Mouse (Mus musculus) left cerebral cortex, adult 18-20 months (tissue): ENCODE results near the gene Sspn. TPM values are rescaled to one million over a fixed set of nuclear protein-coding genes. Genes with fewer than 3 reads are reported as not detected.
A peak's percentile ranks its signal among the peaks of the same experiment; 100 is the strongest.

ENCODE experiments used
- DNase-seq, 2 experiments: peaks; one replicate each; pipeline ENCODE4 v3.0.0; 2021 to 2022; ENCODE audit warnings: low spot score in 2 of 2, mixed read lengths in 1 of 2
- total RNA-seq, 2 experiments: library from RNA; stranded (reverse); gene quantifications; 2 replicates each; pipeline ENCODE4 v1.2.3; 2021

Gene Sspn
- total RNA-seq, 2 experiments from 2014 or later, result 4.5 to 4.6 TPM

- DNase-seq, result peak in 1 of 2 experiments; percentile 32
These were observed 78.8 kb downstream of the Sspn start for GRCm38 (mm10) chr6:146010093-146010764.

GRCm38 (mm10) chr6:146014312-146014711 lies 82.9 kb downstream of the Sspn start:
- no peak for DNase-seq

Other genes with a start within 250 kb of the Sspn start
- gene Rassf8, start 184.9 kb upstream of the Sspn start, total RNA-seq, result 10 to 100 TPM; 16.3 to 18.9 TPM
- 10 to 100 TPM; 38.0 to 39.1 TPM for gene Bhlhe41, start 66.1 kb upstream of the Sspn start, total RNA-seq